Mouse (Mus musculus): Measurements from ENCODE around the gene Ahcyl1. TPM values are rescaled to one million over a fixed set of nuclear protein-coding genes. Genes with fewer than 3 reads are reported as not detected.

Ahcyl1 gene
- polyA plus RNA-seq, 1 experiment from 2014 or later, result 110 TPM

DNA sequence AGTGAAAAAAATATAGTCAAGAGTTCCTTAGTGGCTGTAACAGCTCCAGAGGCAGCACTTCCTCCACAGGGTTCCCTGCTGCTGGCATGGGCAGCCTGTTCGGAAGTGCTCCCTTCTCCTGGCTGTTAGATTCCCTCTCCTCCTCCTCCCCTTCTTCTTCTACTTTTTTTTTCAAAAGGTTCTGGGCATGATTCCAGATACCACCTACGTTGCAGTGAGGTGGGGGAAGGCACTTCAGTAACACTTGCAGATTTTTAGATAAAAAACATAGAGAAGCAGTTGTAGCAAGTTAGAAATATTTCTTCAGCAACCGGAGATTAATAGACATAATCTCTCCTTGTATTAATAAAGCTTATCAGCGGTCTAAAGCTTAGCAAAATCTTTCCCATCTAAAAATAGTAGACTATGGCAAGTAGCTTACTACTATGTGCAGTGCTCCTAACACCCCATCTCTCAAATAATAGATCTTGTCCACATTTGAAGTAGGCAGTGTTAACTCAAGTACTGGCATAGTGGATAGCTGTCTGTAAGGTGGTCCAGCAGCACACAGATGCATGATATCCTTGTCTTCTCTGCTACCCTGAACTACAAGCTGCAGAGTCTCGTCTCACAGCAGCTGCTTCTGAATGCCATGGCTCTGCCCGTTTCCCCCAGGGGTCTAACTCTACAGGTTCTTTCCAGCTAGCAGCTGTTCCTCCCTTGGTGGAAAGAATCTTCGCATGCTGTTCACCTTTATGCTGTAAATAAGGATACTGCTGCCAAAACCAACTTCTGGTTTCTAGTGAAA lies 15.4 kb downstream of the Ahcyl1 start:
- Histone ChIP-seq H3K36me3 (peaks cover 6% of the 10 kb centered on the region; the same call in 1 of the 2 replicates), H3K27me3 (replicated peaks) (no peaks in the 10 kb centered on the region), H3K9ac (replicated peaks) (no peak overlapping the region), H3K4me2 (peak overlapping the region; percentile 22; the same call in 1 of the 2 replicates), H3K4me3 (replicated peaks) (no peak overlapping the region), H3K27ac (replicated peaks) (peak overlapping the region; percentile 61), H3K9me3 (replicated peaks) (no peaks in the 10 kb centered on the region), H3K4me1 (peaks cover 24% of the 10 kb centered on the region)
- ATAC-seq (ENCODE audit: low FRiP score), result peak; percentile 70; the same call in 1 of the 2 replicates
- 36% methylated on average over 7 of the region's 7 CpGs for whole genome bisulfite sequencing

DNA sequence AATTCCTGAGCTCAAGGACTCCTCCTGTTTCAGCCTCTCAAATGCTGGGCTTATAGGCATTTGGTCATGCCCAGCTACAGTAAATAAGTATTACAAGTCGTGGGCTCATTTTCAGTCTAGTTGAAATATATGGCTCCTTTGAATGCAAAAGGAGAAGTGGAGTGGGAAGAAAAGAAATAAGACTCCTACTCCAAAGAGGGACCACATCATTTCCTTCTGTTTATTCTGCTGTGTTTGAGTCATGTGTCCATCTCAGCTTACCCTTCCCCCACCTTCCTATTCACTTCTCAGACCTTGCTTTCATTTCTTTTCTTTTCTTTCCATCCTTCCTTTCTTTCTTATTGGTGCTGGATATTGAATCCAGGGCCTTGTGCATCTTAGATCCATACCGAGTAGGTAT lies 24.9 kb downstream of the Ahcyl1 start:
- H3K4me3 ChIP-seq (replicated peaks), result no peak overlapping the region
- H3K27ac ChIP-seq (replicated peaks), result no peak overlapping the region
- H3K4me2 ChIP-seq, result no peak overlapping the region
- no peaks in the 10 kb centered on the region for H3K4me1 ChIP-seq
- peaks cover 87% of the 10 kb centered on the region for H3K36me3 ChIP-seq
- no peak overlapping the region for H3K9ac ChIP-seq (replicated peaks)
- H3K27me3 ChIP-seq (replicated peaks), result no peaks in the 10 kb centered on the region
- ATAC-seq (ENCODE audit: low FRiP score), result no peak
- no peaks in the 10 kb centered on the region for H3K9me3 ChIP-seq (replicated peaks)
- 97% methylated on average over 2 of the region's 2 CpGs for WGBS

DNA sequence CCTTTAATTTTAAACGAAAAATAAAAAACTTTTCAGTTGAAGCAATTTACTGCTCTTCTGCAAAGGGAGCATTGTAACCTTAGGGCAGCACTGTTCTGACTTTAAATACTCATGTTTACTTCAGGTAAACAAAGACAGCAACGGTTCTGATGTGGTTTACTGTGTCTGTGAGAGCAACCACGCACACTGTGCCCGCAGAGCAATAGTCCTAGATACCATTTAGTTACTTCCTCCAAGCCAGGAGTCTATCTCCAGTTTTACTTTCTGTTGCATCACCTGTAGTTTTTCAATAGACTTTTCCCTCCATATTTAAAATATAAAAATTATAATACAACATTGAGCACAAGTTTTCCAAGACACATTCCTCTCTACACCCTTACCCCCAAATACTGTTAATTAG lies 25.9 kb downstream of the Ahcyl1 start:
- H3K9ac ChIP-seq (replicated peaks), result no peak overlapping the region
- no peaks in the 10 kb centered on the region for H3K9me3 ChIP-seq (replicated peaks)
- no peaks in the 10 kb centered on the region for H3K4me1 ChIP-seq
- no peak overlapping the region for H3K4me3 ChIP-seq (replicated peaks)
- H3K27ac ChIP-seq (replicated peaks), result no peak overlapping the region
- H3K27me3 ChIP-seq (replicated peaks), result no peaks in the 10 kb centered on the region
- no peak overlapping the region for H3K4me2 ChIP-seq
- ATAC-seq (ENCODE audit: low FRiP score), result no peak
- peaks cover 87% of the 10 kb centered on the region for H3K36me3 ChIP-seq
- 91% methylated on average over 4 of the region's 4 CpGs for WGBS

DNA sequence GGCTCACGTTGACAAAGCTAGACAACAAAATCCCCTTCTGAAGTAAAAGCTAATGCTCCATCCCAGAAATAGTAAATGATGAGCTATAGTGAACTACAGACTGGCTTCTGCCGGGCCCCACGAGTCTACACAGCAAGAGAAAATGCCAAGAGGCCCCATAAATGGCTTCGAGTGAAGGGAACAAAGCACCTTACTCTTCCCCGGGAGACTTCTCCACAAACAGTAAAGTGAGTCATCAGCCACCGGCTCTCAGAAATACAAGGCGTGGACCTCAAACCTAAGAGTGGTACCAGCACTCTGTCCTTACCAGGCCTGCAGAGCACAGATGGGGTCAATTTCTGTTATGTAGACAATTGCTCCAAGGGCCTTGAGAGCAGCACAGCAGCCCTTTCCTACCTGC lies 27.6 kb downstream of the Ahcyl1 start:
- Histone ChIP-seq H3K4me2 (no peak overlapping the region), H3K36me3 (peaks cover 84% of the 10 kb centered on the region), H3K27ac (replicated peaks) (no peak overlapping the region), H3K27me3 (replicated peaks) (no peaks in the 10 kb centered on the region), H3K4me1 (no peaks in the 10 kb centered on the region), H3K9me3 (replicated peaks) (no peaks in the 10 kb centered on the region), H3K9ac (replicated peaks) (no peak overlapping the region), H3K4me3 (replicated peaks) (no peak overlapping the region)
- 86% methylated on average over 7 of the region's 7 CpGs for WGBS
- ATAC-seq (ENCODE audit: low FRiP score), result no peak

DNA sequence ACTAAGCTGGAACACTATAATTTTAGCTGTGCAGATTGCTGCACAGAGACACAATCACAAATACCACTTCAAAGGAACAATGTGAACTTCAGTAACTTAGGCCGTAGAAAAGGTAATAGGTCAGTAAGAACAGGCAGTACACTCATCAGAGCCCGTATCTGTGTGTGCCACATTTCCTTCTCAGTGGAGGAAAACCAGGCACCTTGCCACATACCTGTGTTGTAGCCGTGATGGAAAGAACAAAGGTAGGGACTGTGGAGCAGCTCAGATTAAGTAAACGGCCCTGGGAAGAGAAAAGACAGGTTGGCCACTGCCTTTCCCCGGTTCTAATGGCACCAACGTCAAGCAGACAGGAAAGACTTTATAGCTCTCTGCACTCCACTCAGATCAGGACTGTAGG lies 28.9 kb downstream of the Ahcyl1 start:
- WGBS, result 88% methylated on average over 6 of the region's 6 CpGs
- H3K9me3 ChIP-seq (replicated peaks), result no peaks in the 10 kb centered on the region
- no peak overlapping the region for H3K27ac ChIP-seq (replicated peaks)
- no peak overlapping the region for H3K9ac ChIP-seq (replicated peaks)
- ATAC-seq (ENCODE audit: low FRiP score), result no peak
- no peak overlapping the region for H3K4me3 ChIP-seq (replicated peaks)
- H3K36me3 ChIP-seq, result peaks cover 88% of the 10 kb centered on the region
- H3K4me1 ChIP-seq, result no peaks in the 10 kb centered on the region
- no peaks in the 10 kb centered on the region for H3K27me3 ChIP-seq (replicated peaks)
- no peak overlapping the region for H3K4me2 ChIP-seq

DNA sequence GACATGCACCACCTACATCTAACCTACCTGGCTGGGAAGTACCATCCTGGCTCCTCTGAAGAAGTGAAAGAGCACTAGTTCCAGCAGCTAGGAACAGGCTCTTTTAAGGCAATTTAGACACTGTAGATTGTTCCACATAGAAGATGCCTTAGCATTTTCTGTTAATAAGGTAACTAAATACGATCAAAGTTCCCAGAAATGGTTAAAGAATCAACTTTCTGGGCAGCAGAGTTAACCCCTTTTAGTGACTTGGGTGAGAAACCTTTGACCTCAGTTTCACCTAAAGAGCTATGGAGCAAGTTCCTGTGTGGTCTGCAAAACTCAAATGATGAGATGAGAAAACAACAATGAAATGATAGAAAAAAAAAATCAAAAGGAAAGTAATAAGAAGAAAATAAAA lies 31.7 kb downstream of the Ahcyl1 start:
- no peaks in the 10 kb centered on the region for H3K4me1 ChIP-seq
- no peaks in the 10 kb centered on the region for H3K27me3 ChIP-seq (replicated peaks)
- no peak overlapping the region for H3K27ac ChIP-seq (replicated peaks)
- no peak overlapping the region for H3K9ac ChIP-seq (replicated peaks)
- H3K4me3 ChIP-seq (replicated peaks), result no peak overlapping the region
- no peak overlapping the region for H3K4me2 ChIP-seq
- peaks cover 88% of the 10 kb centered on the region for H3K36me3 ChIP-seq
- no peak for ATAC-seq (ENCODE audit: low FRiP score)
- WGBS, result 93% methylated on average over 1 of the region's 1 CpGs
- no peaks in the 10 kb centered on the region for H3K9me3 ChIP-seq (replicated peaks)

DNA sequence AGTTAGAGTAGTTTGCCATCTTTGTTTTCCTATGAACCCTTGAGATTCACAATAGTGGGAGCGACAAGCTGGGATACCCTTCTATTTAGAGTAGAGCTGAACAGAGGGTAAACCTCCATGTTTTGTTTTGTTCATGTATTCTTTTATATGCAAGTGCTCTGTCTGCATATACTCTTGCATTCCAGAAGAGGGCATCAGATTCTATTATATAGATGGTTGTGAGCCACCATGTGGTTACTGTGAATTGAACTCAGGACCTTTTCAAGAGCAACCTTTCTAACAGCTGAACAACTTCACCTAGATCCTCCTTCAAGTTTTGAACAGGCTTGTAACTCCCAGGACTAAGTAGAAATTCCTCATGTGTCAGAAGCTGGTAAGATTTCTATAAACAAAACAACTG lies 37.4 kb downstream of the Ahcyl1 start:
- Histone ChIP-seq H3K9me3 (replicated peaks) (no peaks in the 10 kb centered on the region), H3K4me2 (no peak overlapping the region), H3K9ac (replicated peaks) (no peak overlapping the region), H3K27me3 (replicated peaks) (no peaks in the 10 kb centered on the region), H3K4me3 (replicated peaks) (no peak overlapping the region), H3K4me1 (no peaks in the 10 kb centered on the region), H3K36me3 (peaks cover 41% of the 10 kb centered on the region), H3K27ac (replicated peaks) (no peak overlapping the region)
- WGBS, result 92% methylated on average over 1 of the region's 1 CpGs
- ATAC-seq (ENCODE audit: low FRiP score), result no peak

DNA sequence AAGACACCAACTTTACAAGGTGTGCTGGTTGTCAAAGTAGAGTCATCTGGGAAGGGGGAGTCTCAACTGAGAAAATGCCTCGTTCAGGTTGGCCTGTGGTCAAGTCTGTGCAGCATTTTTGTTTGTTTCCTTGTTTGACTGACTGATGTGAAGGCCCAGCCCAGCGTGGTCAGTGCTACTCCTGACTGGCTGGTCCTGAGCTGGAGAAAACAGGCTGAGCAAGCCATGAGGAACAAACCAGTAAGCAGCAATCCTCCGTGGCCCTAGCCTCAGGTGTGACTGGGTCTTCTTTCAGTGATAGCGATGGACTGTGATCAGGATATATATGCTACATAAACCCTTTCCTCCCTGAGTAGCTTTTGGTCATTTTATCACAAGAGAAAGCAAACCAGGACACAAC lies 39.5 kb downstream of the Ahcyl1 start:
- Histone ChIP-seq H3K9ac (replicated peaks) (no peak overlapping the region), H3K4me3 (replicated peaks) (no peak overlapping the region), H3K27ac (replicated peaks) (no peak overlapping the region), H3K27me3 (replicated peaks) (no peaks in the 10 kb centered on the region), H3K9me3 (replicated peaks) (no peaks in the 10 kb centered on the region), H3K4me1 (no peaks in the 10 kb centered on the region), H3K36me3 (peaks cover 22% of the 10 kb centered on the region), H3K4me2 (no peak overlapping the region)
- no peak for ATAC-seq (ENCODE audit: low FRiP score)
- 82% methylated on average over 4 of the region's 4 CpGs for WGBS

DNA sequence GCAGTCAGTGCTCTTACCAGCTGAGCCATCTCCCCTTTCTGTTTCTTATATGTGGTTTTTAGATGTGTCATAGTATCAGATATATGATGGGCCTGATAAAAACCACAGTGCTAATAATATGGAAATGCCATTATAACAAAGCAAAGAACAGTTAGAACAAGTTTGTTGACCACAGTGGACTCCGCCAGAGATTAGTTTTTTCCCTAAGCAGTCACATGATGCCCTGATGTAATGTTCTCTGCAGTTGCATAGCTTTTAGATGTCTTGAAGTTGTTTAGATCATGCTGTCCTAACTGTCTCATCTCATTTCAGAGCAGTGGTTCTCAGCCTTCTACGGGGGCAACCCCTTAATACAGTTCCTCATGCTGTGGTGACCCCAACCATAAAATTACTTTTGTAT lies 40.2 kb downstream of the Ahcyl1 start:
- no peak for ATAC-seq (ENCODE audit: low FRiP score)
- Histone ChIP-seq H3K27ac (replicated peaks) (no peak overlapping the region), H3K4me1 (no peaks in the 10 kb centered on the region), H3K9me3 (replicated peaks) (no peaks in the 10 kb centered on the region), H3K9ac (replicated peaks) (no peak overlapping the region), H3K4me3 (replicated peaks) (no peak overlapping the region), H3K27me3 (replicated peaks) (no peaks in the 10 kb centered on the region), H3K4me2 (no peak overlapping the region), H3K36me3 (peaks cover 17% of the 10 kb centered on the region)
- WGBS, result 97% methylated on average over 2 of the region's 2 CpGs

DNA sequence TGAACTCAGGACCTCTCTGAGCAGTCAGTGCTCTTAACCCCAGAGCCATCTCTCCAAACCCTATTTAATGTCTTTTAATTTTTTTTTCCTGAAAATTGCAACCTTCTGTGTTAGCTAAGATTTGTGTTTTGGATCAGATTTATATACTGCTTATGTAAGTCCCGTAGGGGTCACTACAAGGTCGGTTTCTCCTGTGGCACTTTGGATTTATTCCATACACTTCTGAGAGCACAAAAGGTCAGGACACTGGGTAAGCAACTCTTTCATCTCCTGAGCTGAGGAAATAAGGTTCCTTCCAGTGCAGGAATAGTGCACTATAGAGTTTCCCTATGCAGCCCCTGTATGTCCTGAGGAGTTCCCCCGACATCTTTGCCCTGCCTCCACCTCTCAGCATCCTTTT lies 40.9 kb downstream of the Ahcyl1 start:
- no peaks in the 10 kb centered on the region for H3K27me3 ChIP-seq (replicated peaks)
- H3K27ac ChIP-seq (replicated peaks), result no peak overlapping the region
- H3K4me2 ChIP-seq, result no peak overlapping the region
- H3K9ac ChIP-seq (replicated peaks), result no peak overlapping the region
- no peaks in the 10 kb centered on the region for H3K9me3 ChIP-seq (replicated peaks)
- H3K4me3 ChIP-seq (replicated peaks), result no peak overlapping the region
- no peak for ATAC-seq (ENCODE audit: low FRiP score)
- H3K36me3 ChIP-seq, result peaks cover 12% of the 10 kb centered on the region
- no peaks in the 10 kb centered on the region for H3K4me1 ChIP-seq
- 75% methylated on average over 3 of the region's 3 CpGs for WGBS

DNA sequence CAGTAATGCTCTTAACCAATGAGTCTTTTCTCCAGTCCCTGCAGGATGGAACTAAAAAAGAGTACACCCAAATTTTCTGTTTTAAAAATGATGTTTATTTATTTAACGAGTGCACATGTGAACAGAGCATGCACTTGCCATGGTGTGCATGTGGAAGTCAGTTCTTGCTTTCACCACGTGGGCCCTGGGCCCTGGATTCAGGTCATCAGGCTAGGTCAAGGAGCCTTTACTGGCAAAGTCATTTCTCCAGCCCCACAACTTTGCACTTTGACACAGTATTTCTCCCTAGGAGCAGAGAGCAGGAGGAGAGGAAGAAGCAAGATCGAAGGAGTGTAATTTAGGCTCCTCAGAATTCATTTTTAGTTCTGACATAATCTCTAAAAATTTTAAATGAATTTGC lies 41.5 kb downstream of the Ahcyl1 start:
- 83% methylated on average over 3 of the region's 3 CpGs for WGBS
- Histone ChIP-seq H3K36me3 (peaks cover 7% of the 10 kb centered on the region; the same call in 1 of the 2 replicates), H3K27ac (replicated peaks) (no peak overlapping the region), H3K4me3 (replicated peaks) (no peak overlapping the region), H3K4me2 (no peak overlapping the region), H3K9ac (replicated peaks) (no peak overlapping the region), H3K9me3 (replicated peaks) (no peaks in the 10 kb centered on the region), H3K4me1 (no peaks in the 10 kb centered on the region), H3K27me3 (replicated peaks) (no peaks in the 10 kb centered on the region)
- ATAC-seq (ENCODE audit: low FRiP score), result no peak

DNA sequence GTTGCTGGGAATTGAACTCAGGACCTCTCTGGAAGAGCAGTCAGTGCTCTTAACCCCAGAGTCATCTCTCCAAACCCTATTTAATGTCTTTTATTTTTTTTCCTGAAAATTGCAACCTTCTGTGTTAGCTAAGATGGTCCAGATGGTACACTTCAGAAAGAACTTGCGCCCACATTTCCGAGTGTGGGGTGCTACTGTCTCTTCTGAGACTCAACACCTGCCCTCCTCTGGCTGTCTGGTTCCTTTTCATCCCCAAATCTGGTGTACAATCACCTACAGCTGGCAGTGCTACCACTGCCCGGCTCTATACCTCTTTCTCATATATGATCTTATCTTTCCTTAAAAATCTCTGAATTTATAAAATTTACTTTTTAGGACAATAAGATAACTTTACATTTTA lies 43.4 kb downstream of the Ahcyl1 start:
- no peaks in the 10 kb centered on the region for H3K4me1 ChIP-seq
- H3K27ac ChIP-seq (replicated peaks), result no peak overlapping the region
- H3K9me3 ChIP-seq (replicated peaks), result no peaks in the 10 kb centered on the region
- H3K4me2 ChIP-seq, result no peak overlapping the region
- ATAC-seq (ENCODE audit: low FRiP score), result no peak
- WGBS, result 97% methylated on average over 3 of the region's 3 CpGs
- no peak overlapping the region for H3K9ac ChIP-seq (replicated peaks)
- H3K4me3 ChIP-seq (replicated peaks), result no peak overlapping the region
- H3K27me3 ChIP-seq (replicated peaks), result no peaks in the 10 kb centered on the region
- no peaks in the 10 kb centered on the region for H3K36me3 ChIP-seq

Measured in neural tube, embryonic 15.5 days (tissue).